Mouse (Mus musculus) embryo, embryonic 9.5 days (tissue): ENCODE results near the gene Homer3.
A peak's percentile ranks its signal among the peaks of the same experiment; 100 is the strongest.

Source experiments
- DNase-seq: peaks from one replicate; pipeline ENCODE4 v3.0.0-alpha.2; 2017; ENCODE audit errors: extremely low spot score

Homer3 gene

DNA sequence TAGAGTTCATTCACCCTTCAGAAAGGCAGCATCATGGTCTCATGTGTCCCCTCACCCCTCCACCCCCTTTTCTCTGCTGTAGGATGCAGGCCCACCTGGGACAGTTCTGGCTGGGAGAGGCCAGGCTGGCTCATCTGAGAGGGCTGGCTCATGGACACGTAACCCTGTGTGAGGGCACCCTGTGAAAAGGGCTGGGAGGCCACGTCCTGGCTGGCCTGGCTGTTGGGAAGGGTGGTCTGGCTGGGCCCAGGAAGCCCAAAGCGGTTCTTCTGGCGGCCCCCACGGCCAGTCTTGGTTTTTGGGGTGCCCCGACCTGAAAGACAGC lies 50.2 kb downstream of the Homer3 start:
- DNase-seq = no peak

DNA sequence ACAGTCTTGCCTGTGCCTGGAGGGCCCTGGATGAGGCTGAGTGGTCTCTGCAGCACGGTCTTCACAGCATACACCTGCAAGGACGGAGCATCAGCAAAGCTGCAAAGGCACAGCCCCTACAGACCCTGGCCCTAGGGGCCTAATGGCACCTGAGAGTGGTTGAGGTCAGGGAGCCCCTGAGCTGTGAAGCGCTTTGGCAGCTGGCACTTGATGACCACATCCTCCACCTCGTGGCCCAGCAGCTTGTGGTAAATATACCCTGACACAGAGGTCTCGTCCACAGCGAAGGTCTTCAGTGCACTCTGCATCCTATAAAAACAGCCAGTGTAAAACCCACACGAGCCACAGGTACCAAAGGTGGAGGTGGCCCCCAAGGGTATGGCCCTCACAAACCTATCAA lies 56.3 kb downstream of the Homer3 start:
- DNase-seq = no peak

DNA sequence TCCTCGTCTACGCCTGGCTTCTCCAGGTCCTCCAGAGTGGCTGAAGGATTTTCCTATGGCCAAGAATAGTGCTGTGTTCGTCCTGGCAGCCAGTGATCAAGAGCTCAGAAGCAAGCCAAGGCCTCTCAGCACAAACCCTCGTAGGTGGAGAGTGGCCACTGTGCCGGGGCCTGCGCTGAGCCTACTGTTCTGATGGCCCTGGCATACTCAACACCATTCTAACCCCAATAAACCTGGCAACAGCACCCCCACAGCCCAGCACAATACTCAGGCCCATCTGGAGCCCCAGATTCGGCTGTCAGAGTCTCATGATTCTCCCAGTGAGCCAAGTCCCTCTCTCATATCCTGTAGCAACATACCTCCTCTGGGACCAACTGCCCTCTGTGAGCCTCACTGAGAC lies 58.0 kb downstream of the Homer3 start:
- DNase-seq = no peak

DNA sequence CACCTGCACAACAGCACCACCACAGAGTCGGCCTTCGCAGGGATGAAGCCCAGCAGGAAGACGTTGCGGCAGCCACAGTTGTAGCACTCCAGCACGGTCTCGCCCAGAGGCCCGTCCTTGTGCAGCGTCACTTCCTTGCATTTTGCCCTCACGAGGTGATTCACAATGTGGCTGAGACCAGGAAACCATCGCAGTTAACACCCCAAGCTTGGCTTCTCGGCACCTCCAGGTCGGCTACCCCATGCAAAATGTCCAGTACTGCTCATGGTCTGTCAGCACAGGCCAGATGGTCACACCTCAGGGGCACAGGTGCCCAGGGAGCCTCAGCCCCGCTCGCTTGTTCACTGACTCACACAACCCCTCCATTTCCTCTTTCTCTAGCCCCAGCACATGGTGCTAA lies 59.4 kb downstream of the Homer3 start:
- no peak for DNase-seq

DNA sequence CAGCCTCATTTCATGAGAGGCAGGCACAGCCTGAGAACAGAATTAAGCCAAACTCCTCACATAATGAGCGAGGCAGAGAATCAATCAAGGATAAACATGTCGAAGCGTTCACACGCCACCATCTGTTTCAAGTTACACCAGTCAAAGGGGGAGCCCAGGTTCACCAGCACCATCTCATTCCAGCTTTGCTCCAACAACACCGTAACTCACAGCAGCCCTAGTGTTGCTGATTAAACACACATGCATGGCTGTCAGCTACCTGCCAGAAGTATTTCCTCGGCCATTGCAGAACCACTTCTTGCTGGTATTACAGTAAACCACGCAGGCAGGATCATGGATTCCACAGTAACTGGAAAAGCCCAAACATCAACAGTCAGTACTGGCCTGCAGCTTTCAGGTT lies 60.4 kb downstream of the Homer3 start:
- no peak for DNase-seq

DNA sequence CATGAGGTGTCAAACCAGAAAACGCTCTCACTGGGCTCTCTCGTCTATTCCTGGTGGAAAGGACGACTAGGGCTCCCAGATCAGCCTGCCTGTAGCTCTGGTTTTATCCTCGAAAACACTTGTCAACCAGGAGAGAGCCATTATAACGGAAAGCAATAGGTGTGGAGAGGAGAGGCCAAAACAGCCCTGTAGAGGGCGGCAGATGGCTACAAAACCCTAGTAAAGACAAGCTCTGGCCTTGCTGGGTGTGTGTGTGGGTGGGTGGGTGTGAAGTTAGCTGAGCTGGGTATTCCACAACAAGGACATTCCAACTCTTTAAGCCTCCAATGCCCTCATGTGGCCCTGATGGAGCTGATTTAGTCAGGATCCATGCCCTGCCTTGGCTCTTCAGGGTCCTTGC lies 61.1 kb downstream of the Homer3 start:
- DNase-seq = peak; percentile 49
